Mouse (Mus musculus) cerebellum, adult 9-10 months (tissue): ENCODE data around the gene Actl7b.

Experiments
- DNase-seq: peaks from one replicate; pipeline ENCODE4 v3.0.0; 2022

The Actl7b gene

GRCm38 (mm10) chr4:56741041-56741493, at the start of gene Actl7b:
Actl7b (minus strand) TSS chr4:56741443.
- DNase-seq: no peak

DNA sequence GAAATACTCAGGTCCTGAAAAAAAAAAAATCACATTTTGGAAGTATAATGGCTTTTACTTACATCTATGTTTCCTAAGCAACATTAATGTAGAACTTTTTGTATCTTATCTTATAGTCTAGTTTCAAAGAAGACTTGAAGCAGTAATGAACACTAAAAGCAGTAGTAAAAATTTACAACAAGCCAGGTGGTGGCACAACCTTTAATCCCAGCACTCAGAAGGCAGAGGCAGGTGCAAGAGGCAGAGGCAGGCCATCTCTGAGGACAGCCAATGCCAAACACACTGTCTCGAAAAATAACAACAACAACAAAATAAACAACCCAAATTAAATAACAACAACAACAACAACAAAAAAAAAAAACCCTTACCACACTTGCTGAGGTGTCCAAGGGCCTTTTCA, 29.8 kb upstream of the Actl7b start:
- no peak for DNase-seq

DNA sequence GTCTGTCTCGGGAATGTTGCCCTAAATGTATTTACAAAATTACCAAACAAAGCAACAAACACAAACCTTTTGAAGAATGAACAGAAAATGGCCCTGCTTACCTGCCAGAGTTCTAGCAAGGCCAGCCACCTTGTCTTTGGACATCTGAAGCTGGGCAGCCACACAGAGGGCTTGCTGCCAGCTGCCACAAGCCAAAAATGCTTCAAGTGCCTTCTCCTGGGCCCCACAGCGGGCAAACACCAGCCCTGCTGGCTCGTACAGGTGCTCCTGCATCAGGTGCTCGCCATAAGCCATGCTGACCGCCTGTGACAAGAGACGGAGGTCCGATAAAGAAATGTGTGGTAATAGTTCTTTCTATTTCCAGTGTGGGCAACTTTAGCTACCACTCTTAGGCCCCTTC, 27.7 kb upstream of the Actl7b start:
- DNase-seq: no peak

DNA sequence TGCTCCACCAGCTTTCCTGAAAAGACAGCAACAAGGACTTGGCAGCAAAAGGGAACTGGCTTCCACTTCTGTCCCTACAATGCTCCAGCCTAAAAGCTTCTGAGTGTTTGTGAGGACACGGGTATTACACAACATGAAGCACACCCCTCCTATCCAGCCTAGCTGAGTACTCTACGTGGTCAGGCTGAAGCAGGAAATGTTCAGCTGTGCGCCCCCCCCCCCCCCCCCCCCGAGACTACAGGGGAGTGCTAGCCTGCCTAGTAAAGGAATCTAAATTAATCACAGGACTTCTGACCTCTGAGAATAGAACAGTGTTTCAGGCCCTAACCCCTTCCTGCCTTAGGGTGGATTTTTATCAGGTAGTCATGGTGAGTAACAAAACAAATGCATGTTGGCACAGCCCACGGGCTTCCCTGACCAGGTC, 26.6 kb upstream of the Actl7b start:
- DNase-seq: no peak

- DNase-seq: no peak
Observed at GRCm38 (mm10) chr4:56757693-56758092, 16.4 kb upstream of the Actl7b start.

- no peak for DNase-seq
Observed at GRCm38 (mm10) chr4:56756966-56757600, 15.8 kb upstream of the Actl7b start.

GRCm38 (mm10) chr4:56756021-56756420, 14.8 kb upstream of the Actl7b start:
- DNase-seq: no peak

- no peak for DNase-seq
Observed at GRCm38 (mm10) chr4:56747456-56747855, 6.2 kb upstream of the Actl7b start.

GRCm38 (mm10) chr4:56746345-56746744, 5.1 kb upstream of the Actl7b start:
- DNase-seq: no peak

DNA sequence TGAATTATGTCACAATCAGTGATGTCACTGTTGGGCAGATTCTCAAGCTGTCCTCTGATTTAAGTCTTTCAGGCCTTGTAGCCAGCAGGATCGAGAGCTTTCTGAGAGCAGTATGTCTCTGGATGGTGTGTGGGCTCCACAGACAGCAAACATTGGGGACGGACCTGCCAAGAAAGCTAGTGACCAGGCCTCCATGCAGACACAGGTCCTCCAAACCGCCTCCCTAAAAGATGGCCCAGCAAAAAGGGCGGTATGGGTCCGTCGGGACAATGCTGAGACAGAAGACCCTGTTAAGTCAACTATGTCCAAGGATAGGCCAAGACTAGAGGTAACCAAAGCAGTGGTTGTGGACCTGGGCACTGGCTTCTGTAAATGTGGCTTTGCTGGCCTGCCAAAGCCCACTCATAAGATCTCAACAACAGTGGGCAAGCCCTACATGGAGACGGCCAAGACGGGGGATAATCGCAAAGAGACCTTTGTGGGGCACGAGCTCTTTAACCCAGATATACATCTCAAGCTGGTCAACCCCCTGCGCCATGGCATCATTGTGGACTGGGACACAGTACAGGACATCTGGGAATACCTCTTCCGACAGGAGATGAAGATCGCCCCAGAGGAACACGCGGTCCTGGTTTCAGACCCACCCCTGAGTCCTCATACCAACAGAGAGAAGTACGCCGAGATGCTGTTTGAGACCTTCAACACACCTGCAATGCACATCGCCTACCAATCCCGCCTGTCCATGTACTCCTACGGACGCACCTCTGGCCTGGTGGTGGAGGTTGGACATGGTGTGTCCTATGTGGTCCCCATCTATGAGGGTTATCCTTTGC, 2.3 kb upstream of the Actl7b start, which contains the start of gene Actl7a:
Gene Actl7a (plus strand): TSS at position 51 of the 833 bp plus-strand sequence.
- no peak for DNase-seq

DNA sequence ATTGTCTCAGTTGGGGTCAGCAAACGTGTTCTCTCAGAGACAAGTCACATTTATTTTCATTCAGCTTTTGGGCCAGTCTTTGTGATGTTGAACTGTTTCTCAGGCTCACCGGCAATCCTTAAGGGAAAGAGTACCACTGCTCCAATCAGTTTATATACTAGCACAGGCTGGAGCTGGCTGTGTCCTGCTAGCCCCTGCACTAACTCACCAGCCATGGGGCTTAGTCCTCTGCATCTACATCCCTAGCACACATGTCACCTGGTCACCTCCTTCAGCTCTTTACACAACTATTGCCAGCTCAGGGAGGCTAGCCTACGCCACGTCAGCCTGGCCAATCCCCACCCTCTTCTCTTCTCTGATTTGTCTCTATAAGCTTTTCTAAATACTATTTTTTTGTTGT, 1.5 kb upstream of the Actl7b start:
- no peak for DNase-seq

- DNase-seq: no peak
Observed at GRCm38 (mm10) chr4:56740611-56741010, 632 bp downstream of the Actl7b start.

- no peak for DNase-seq
Observed at GRCm38 (mm10) chr4:56740020-56740485, 1.2 kb downstream of the Actl7b start, which contains the start of gene Gm26657. Gm26657 (plus strand) TSS chr4:56740070.

DNA sequence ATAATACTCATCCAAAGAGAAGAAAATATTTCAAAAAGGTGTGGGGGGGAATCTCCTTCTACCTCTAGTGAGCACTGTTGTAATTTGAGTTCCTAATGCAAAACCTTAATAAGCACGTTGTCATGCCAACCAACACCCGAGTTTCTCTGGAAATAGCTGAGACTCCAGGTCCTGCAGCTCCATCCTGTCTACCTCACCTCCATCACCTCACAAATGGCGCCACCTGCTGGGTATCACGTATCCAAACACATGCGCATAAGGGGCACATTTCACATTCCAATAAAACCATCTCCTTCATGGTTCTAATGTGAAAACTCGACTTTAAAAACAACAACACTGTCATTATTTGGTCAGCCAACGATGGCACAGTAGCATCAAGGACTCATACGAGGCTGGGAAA, 15.4 kb downstream of the Actl7b start:
- no peak for DNase-seq

- no peak for DNase-seq
Observed at GRCm38 (mm10) chr4:56723237-56723636, 18.0 kb downstream of the Actl7b start.

DNA sequence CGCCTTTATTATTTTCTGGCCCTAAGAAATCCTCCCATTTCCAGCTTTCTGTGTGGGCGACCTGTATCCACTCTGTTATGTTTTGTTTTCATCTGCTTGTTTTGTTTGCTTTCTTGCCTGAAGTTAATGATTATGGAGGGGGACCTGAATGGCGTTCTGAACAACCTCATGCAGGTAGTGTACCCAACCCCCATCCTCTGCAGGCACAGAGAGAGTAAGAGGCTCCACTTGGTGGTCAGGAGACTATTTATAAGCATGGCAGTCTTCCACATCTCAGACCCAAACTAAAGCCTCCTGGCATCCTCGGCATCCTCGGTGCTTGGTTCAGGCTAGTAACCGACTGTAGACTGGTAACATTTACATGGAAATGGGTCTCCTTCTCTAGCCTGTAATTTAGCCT, 18.9 kb downstream of the Actl7b start:
- DNase-seq: no peak

GRCm38 (mm10) chr4:56721469-56721868, 19.8 kb downstream of the Actl7b start:
- peak; percentile 5 for DNase-seq

DNA sequence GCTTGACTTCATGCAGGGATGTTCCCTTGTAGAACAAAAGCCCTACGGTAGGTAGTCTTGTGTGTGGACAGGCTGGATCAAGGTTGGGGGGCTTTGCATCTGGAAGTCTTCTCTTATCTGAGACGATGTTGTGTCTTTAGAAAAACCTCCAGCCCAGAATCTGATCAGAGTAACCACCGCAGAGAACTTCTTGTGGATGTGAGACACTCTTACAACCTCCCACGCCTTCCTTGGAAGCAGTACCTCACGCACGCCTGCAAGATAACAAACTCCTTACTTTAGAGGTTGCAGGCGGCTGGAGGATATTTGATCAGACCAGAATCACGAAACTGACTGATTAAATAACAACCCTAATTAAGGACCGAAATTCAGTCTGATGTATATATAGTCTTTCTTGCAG, 20.8 kb downstream of the Actl7b start:
- no peak for DNase-seq

- no peak for DNase-seq
Observed at GRCm38 (mm10) chr4:56719456-56719855, 21.8 kb downstream of the Actl7b start.

DNA sequence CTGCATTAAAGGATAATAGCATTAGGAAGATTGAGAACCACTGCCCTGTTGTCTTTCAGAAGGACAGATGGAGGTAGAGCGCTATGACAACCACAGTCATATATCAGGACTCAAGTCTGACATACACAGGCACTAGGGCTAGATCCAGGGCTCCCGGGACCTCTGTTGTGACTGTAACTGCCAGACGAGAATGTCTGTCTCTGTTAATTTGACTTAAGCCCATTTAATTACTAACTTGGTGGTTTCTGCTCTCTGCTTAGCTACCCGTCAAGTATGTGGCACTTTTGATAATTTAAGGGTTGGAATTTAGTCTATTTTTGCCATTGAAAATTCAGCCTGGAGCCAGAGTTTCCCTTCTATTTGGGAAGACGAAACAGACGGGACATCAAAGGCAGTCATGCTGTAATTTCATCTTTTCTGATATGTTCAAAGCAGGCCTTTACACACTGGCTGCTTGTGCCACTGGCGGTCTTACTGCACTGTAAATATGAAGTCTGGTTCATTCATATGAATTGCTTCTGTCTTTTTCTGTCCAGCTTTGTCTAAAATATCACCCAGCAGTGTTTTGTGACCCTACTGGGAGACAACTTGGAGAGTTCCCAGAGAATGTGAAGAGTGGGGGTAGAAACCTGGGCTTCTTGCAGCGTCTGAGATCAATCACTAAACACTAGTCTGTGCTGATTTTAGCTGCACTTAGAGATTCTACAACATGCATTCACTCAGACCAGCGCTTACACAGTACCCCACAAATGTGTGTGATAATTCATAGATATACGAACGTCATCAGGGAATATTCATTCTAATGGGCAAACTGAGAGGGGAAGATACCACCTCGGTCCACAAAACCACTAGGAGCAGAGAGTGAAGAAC, 22.4 kb downstream of the Actl7b start:
- DNase-seq: no peak

DNA sequence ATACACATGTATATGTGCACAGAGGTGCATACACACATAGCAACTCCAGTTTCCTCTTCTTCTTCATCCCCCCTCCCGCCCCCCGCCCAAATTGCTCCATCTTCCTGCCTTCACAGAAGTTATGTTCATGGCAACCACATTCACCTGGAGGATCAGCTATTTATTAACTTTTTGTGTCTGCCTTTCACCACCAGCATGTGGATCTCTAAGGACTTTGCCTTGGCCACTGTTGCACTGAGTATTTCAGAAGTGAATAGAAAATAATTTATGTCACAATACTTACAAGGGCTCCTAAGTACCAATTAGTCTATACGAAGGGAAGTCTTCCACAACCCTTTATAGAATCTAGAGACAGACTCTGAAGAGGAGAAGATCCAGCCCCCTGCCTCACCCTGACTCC, 23.3 kb downstream of the Actl7b start:
- no peak for DNase-seq

- DNase-seq: no peak
Observed at GRCm38 (mm10) chr4:56716801-56717200, 24.4 kb downstream of the Actl7b start.

DNA sequence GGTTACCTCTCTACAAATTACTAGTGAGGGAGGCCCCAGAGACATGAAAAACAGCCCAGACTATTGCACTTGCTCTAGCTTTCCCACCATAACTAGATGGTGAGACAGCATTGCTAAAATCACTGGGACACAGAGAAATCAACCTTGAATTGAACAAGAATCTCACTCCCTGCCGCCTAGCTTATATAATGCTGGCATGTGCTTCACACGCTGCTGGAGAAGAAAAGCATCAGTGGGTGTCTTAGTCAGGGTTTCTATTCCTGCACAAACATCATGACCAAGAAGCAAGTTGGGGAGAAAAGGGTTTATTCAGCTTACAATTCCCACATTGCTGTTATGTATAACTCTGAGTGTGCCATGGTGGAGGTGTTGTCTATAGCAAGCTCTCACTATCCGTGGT, 28.1 kb downstream of the Actl7b start:
- no peak for DNase-seq
